Mouse (Mus musculus) megakaryocyte, embryonic 14.5 days (primary cell): ENCODE results near the gene D630036H23Rik. TPM values are rescaled to one million over a fixed set of nuclear protein-coding genes. Genes with fewer than 3 reads are reported as not detected.
"Not testable (repeated sequence)": the region's sequence is repeated elsewhere in the genome, so short reads cannot be mapped to it uniquely, and the experiment has no call there.

ENCODE experiments used
- H3K27me3 ChIP-seq: replicated peaks from 2 replicates; pipeline ENCODE3; 2012; ENCODE audit warnings: inconsistent platforms
- H3K36me3 ChIP-seq: replicated peaks from 2 replicates; pipeline ENCODE3; 2012; ENCODE audit warnings: low read length, inconsistent platforms, mixed read lengths
- H3K4me1 ChIP-seq: 2 replicates; pipeline ENCODE4 v1.6.1; 2012; ENCODE audit warnings: inconsistent platforms
- H3K4me3 ChIP-seq: replicated peaks from 2 replicates; pipeline ENCODE3; 2012; ENCODE audit warnings: moderate library complexity, mild to moderate bottlenecking, inconsistent platforms
- H3K9me3 ChIP-seq: 2 replicates; pipeline ENCODE4 v1.6.1; 2012; ENCODE audit warnings: inconsistent platforms
- FLI1 ChIP-seq: IDR thresholded peaks from 2 replicates; pipeline ENCODE4 v1.6.1; 2012; ENCODE audit warnings: low read length, inconsistent platforms, mixed read lengths
- GATA1 ChIP-seq: IDR thresholded peaks from 3 replicates; pipeline ENCODE4 v1.6.1; 2012; ENCODE audit warnings: mixed read lengths, low read length, inconsistent platforms, borderline replicate concordance
- polyA plus RNA-seq: library from polyadenylated mRNA; stranded (reverse); fragments of >175 nt; gene quantifications from 2 replicates; pipeline ENCODE4 v1.2.3, GENCODE M21; 2012; ENCODE audit warnings: low replicate concordance; ENCODE audit not compliant: insufficient read depth

Gene D630036H23Rik
- 0.29 TPM in 1 of 2 replicates, not detected in the other for polyA plus RNA-seq

DNA sequence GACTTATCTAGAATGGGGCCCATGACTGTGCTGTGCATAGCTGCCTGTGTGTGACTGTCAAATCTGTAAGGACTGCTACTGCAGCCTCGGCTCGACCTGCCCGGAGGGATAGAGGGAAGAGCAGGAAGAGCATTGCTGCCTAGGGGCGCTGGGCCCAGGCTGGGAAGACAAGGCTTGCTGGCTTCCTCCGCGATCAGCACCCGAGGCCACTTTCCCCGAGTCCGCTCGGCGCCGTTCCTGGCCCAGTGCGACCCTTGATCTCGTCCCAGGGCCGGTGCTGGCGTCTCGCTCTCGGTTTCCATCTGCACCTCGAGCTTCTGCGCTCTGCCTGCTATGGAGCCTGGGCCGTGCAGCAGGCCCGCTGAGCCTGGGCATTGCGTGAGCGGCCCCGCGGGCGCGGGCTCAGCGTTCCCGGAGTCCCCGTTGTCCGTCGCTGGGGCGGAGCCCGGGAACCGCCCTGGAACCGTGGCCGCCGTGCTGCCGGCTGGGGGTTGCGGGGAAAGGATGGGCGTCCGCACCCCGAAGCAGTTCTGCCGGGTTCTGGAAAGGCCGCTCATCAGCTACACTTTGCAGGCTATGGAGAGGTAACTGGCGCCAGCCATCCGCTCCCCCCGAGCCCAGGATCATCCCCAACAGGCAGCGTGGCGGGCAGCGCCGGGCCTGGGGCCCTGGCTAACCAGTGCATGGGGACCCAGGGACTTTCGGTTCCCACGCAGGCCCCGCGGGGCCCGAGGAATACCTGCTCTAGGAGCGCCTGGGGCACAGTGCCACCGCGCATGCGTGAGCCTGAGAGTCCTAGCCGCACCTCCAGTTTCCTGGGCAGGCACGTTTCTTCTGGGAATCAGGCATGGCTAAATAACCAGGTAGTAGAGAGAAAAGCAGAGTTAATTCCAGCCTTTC is at the start of gene D630036H23Rik, which contains the start of gene Ispd:
D630036H23Rik (minus strand) TSS at position 741 of the 900 bp plus-strand sequence.
Ispd (plus strand) TSS at position 10 of the 900 bp plus-strand sequence.
- TF ChIP-seq GATA1 (no peak), FLI1 (no peak)

DNA sequence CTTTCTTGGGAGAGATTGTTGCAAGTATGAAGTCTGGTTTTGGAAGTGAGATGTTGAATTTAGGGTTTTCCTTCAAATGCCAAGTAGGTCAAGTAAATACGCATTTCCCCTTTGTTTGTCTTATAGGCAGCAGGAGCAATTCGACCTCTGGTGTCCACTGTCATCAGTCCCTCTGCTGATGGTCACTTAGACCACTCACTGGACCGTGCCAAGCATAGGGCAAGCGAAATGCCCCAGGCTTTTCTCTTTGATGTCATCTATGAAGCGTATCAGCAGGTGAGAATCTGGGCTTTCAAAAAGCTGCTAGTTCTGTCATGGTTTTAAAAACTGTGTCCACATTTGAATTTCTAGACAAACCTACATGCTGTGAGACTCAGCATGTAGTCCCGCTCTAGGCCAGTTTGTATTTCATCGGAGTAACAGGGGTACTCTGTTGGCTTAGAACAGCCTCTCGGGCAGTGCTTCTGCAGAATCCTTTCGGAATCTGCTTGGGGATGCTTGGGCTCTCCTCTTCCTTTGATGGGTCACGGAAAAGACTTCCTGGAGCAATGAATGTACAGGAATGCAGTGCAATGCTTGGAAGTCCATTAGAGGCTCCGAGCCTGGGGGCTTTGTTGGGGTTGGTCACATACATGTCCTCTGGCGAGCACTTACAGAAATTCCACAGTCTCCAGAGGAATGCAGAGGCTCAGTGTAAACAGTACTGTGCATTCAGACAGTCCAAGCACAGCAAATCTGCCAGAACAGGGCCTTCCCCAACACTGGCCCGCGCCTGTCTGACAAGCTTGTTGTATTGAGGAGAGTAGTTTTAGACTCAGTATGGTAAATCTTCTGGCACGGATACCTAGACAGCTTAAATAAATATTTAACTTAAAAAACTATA is 44.4 kb upstream of the D630036H23Rik start:
- no peaks in the 10 kb centered on the region for H3K36me3 ChIP-seq
- H3K4me3 ChIP-seq = no peak overlapping the region
- no peak for TF ChIP-seq GATA1
- no peak for TF ChIP-seq FLI1
- H3K4me1 ChIP-seq = no peaks in the 10 kb centered on the region
- H3K27me3 ChIP-seq = no peaks in the 10 kb centered on the region
- peaks cover 7% of the 10 kb centered on the region; the same call in 1 of the 2 replicates for H3K9me3 ChIP-seq

More for the DNA sequence above, at the start of gene D630036H23Rik, which contains the start of gene Ispd:
- no peaks in the 10 kb centered on the region for H3K9me3 ChIP-seq
- H3K4me3 ChIP-seq = peak within 1 kb of the TSS; percentile 94
- peaks cover 5% of the 10 kb centered on the region for H3K27me3 ChIP-seq
- H3K4me1 ChIP-seq = peaks cover 13% of the 10 kb centered on the region
- no peaks in the 10 kb centered on the region for H3K36me3 ChIP-seq

- no peak overlapping the region for H3K4me3 ChIP-seq
- no peaks in the 10 kb centered on the region for H3K4me1 ChIP-seq
- no peak for TF ChIP-seq FLI1
- TF ChIP-seq GATA1 = no peak
- H3K36me3 ChIP-seq = no peaks in the 10 kb centered on the region
- peaks cover 7% of the 10 kb centered on the region for H3K9me3 ChIP-seq
- H3K27me3 ChIP-seq = no peaks in the 10 kb centered on the region
Observed at GRCm38 (mm10) chr12:36425258-36425657, 43.3 kb upstream of the D630036H23Rik start.

- Histone ChIP-seq H3K4me3 (no peak overlapping the region), H3K36me3 (no peaks in the 10 kb centered on the region), H3K4me1 (no peaks in the 10 kb centered on the region), H3K27me3 (no peaks in the 10 kb centered on the region), H3K9me3 (peaks cover 7% of the 10 kb centered on the region)
- TF ChIP-seq GATA1 (no peak), FLI1 (no peak)
Observed at GRCm38 (mm10) chr12:36423677-36424076, 41.7 kb upstream of the D630036H23Rik start.

GRCm38 (mm10) chr12:36395115-36395514 is 13.1 kb upstream of the D630036H23Rik start:
- no peak for TF ChIP-seq GATA1
- TF ChIP-seq FLI1 = no peak
- no peak overlapping the region for H3K4me3 ChIP-seq
- no peaks in the 10 kb centered on the region for H3K4me1 ChIP-seq
- H3K36me3 ChIP-seq = no peaks in the 10 kb centered on the region
- no peaks in the 10 kb centered on the region for H3K27me3 ChIP-seq
- H3K9me3 ChIP-seq = peaks cover 9% of the 10 kb centered on the region

DNA sequence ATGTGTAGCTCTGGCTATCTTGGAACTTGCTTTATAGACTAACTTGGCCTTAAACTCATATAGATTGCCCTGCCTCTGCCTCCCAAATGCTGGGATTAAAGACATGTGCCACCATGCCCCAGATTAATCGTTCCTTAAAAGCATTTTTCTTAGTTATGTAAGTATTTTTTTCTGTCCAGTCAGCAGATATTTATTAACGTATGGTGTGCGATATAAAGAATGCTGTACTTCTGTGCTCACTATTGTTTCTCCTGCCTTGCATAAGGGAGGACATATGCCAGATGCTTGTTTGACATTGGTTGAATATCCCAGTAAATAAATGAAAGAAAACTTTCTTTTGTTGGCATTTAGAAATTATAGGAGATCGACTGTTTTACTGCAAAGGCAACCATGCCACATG is 5.0 kb upstream of the D630036H23Rik start:
- Histone ChIP-seq H3K27me3 (peaks cover 2% of the 10 kb centered on the region), H3K4me1 (peaks cover 4% of the 10 kb centered on the region), H3K36me3 (no peaks in the 10 kb centered on the region), H3K4me3 (no peak overlapping the region), H3K9me3 (peaks cover under 1% of the 10 kb centered on the region)
- TF ChIP-seq GATA1 = no peak

- Histone ChIP-seq H3K36me3 (no peaks in the 10 kb centered on the region), H3K9me3 (no peaks in the 10 kb centered on the region), H3K27me3 (peaks cover 5% of the 10 kb centered on the region), H3K4me1 (peaks cover 13% of the 10 kb centered on the region), H3K4me3 (no peak overlapping the region)
- TF ChIP-seq GATA1 = no peak
- TF ChIP-seq FLI1 = no peak
Observed at GRCm38 (mm10) chr12:36385386-36385785, 3.4 kb upstream of the D630036H23Rik start.

DNA sequence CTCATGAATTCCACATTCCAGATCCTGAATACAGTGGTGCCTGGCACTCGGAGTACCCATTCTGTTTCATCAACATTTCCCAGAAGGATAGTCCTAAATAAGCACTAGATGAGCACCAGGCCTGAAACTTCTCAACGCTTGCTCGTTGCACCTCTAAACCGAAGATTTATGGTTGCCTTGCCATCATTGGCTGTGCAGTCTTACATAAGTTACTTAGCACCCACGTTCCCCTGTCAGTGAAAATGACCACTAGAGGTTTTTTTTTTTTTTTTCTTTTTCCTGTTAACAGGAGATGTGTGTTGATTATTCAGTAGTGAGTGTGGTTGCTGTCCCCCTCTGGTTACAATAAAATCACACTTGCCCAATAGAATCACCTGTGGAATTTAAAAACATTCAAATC is 1.2 kb downstream of the D630036H23Rik start:
- TF ChIP-seq GATA1 (no peak), FLI1 (no peak)

GRCm38 (mm10) chr12:36380254-36380653 is 1.7 kb downstream of the D630036H23Rik start:
- TF ChIP-seq FLI1 (no peak), GATA1 (no peak)
- no peaks in the 10 kb centered on the region for H3K36me3 ChIP-seq
- peaks cover 13% of the 10 kb centered on the region for H3K4me1 ChIP-seq
- H3K9me3 ChIP-seq = no peaks in the 10 kb centered on the region
- peaks cover 5% of the 10 kb centered on the region for H3K27me3 ChIP-seq
- H3K4me3 ChIP-seq = no peak overlapping the region

More for the DNA sequence above, 1.2 kb downstream of the D630036H23Rik start:
- peaks cover 13% of the 10 kb centered on the region for H3K4me1 ChIP-seq
- peaks cover 5% of the 10 kb centered on the region for H3K27me3 ChIP-seq
- no peaks in the 10 kb centered on the region for H3K36me3 ChIP-seq
- no peak overlapping the region for H3K4me3 ChIP-seq
- H3K9me3 ChIP-seq = no peaks in the 10 kb centered on the region

DNA sequence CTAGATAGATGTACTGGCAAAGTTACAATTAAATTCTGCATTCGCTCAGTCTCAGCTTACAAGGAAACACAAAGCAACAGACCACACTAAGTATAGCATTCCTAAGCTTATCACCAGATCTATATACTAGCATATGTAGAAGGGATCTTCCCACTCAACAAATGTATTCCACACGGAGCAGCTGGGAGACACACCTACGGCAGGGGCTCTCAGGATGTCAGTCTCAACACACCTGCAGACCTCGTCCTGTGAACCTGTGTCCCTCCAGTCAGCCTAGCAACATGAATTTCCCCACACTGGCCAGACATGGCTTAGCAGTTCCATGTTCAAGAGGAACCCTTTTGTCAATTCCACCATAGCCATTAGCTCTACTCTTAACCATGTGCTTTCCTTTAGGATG is 5.6 kb downstream of the D630036H23Rik start:
- H3K27me3 ChIP-seq, H3K36me3 ChIP-seq, H3K4me3 ChIP-seq, H3K4me1 ChIP-seq: not testable (repeated sequence)
- H3K9me3 ChIP-seq = peaks cover 18% of the 10 kb centered on the region; the same call in 1 of the 2 replicates
